Mouse (Mus musculus) heart, embryonic 11.5 days (tissue): Measurements from ENCODE around the gene Cdk7. TPM values are rescaled to one million over a fixed set of nuclear protein-coding genes. Genes with fewer than 3 reads are reported as not detected.

ENCODE experiments used
- ATAC-seq: fragments of 200-750 bp; cut with Nextera tagmentation; replicated peaks from 2 replicates; pipeline ENCODE4 v1.8.0; 2017; ENCODE audit warnings: moderate library complexity; ENCODE audit not compliant: insufficient number of reproducible peaks, low FRiP score, low TSS enrichment
- H3K27ac ChIP-seq: fragments of 300-500 bp; sonication (generic); 2 replicates; pipeline ENCODE4 v1.5.1; 2014; ENCODE audit warnings: mild to moderate bottlenecking, low read depth, low read length
- H3K27me3 ChIP-seq: fragments of 300-500 bp; sonication (generic); 2 replicates; pipeline ENCODE4 v1.6.1; 2014; ENCODE audit warnings: mild to moderate bottlenecking, low read length, mixed read lengths; ENCODE audit not compliant: control insufficient read depth, insufficient read depth
- H3K36me3 ChIP-seq: fragments of 300-500 bp; sonication (generic); 2 replicates; pipeline ENCODE4 v1.6.1; 2014; ENCODE audit warnings: mild to moderate bottlenecking, low read length, moderate library complexity, mixed read lengths; ENCODE audit not compliant: control insufficient read depth, insufficient read depth
- H3K4me1 ChIP-seq: fragments of 300-500 bp; sonication (generic); 2 replicates; pipeline ENCODE4 v1.6.1; 2014; ENCODE audit warnings: low read length; ENCODE audit not compliant: control insufficient read depth, insufficient read depth
- H3K4me2 ChIP-seq: fragments of 300-500 bp; sonication (generic); 2 replicates; pipeline ENCODE4 v1.6.1; 2014; ENCODE audit warnings: mild to moderate bottlenecking, moderate library complexity
- H3K4me3 ChIP-seq: fragments of 300-500 bp; sonication (generic); 2 replicates; pipeline ENCODE4 v1.5.1; 2014; ENCODE audit warnings: low read depth, low read length
- H3K9ac ChIP-seq: fragments of 300-500 bp; sonication (generic); 2 replicates; pipeline ENCODE4 v1.6.1; 2014; ENCODE audit warnings: mild to moderate bottlenecking, low read depth, low read length, moderate library complexity
- H3K9me3 ChIP-seq: fragments of 300-500 bp; sonication (generic); replicated peaks from 2 replicates; pipeline ENCODE4 v1.6.1; 2016; ENCODE audit warnings: low read length; ENCODE audit not compliant: control insufficient read depth
- WGBS: fragments of 180-500 bp; shearing (Covaris S2); extraction: QIAGEN DNeasy Blood & Tissue Kit; methylation state at CpG from one replicate; pipeline ENCODE4 v1.1.7; 2014; ENCODE audit not compliant: insufficient replicate concordance; 5-methylcytosine and 5-hydroxymethylcytosine counted together
- polyA plus RNA-seq: library from polyadenylated mRNA; unstranded; fragments of >200 nt; fragmentation: Nextera tagmentation; extraction: Ambion mirVana; gene quantifications from 2 replicates; pipeline ENCODE4 v1.2.1, GENCODE M21; 2014

Gene Cdk7
- polyA plus RNA-seq, 1 experiment from 2014 or later: 80.1 TPM

- no peak overlapping the region for H3K27ac ChIP-seq
- WGBS: 79% methylated on average over 8 of the region's 8 CpGs
- no peak for ATAC-seq
- H3K27me3 ChIP-seq: no peaks in the 10 kb centered on the region
- no peaks in the 10 kb centered on the region for H3K36me3 ChIP-seq
- no peaks in the 10 kb centered on the region for H3K4me1 ChIP-seq
- no peaks in the 10 kb centered on the region for H3K9me3 ChIP-seq
- H3K4me2 ChIP-seq: no peak overlapping the region
- H3K9ac ChIP-seq: no peak overlapping the region
- no peak overlapping the region for H3K4me3 ChIP-seq
Observed at GRCm38 (mm10) chr13:100681615-100682014, 49.1 kb downstream of the Cdk7 start.

DNA sequence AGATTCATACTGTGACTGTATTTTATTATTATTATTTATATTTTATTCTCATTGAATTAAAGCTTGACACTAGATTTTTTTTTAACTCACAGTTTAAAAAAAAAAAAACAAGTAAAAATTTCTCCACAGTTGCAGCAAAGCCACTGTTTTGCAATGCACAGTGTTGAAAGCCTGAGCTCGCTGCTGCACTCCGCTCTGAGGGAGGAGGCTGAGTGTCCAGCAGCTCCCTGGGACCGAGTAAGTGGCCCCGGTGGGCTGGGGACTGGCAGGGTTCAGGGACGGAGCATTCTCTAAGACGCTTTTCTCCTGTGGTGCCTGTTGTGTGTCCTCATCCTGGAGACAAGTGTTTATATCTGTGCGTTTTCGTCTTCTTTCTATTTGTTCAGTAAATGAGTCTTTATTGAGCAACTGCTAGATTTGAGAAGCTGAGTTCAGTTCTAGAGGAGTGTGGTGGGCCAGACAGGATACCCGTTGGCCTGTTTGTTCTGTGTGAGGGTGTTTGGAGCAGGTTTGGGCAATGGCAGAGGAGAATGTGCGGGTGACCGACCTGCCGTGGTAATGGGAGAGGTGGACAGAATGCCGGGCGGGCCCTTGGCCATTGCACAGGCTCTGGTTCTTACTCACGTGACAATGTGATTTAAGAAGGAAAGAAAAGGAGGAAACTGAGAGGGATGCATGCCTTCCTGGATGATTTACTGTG lies 54.7 kb downstream of the Cdk7 start:
- Histone ChIP-seq H3K9me3 (no peaks in the 10 kb centered on the region), H3K4me2 (no peak overlapping the region), H3K4me1 (no peaks in the 10 kb centered on the region), H3K4me3 (no peak overlapping the region), H3K9ac (no peak overlapping the region), H3K27me3 (no peaks in the 10 kb centered on the region), H3K27ac (no peak overlapping the region), H3K36me3 (no peaks in the 10 kb centered on the region)
- WGBS: 78% methylated on average over 15 of the region's 15 CpGs
- ATAC-seq: no peak

GRCm38 (mm10) chr13:100670181-100670741 lies 60.5 kb downstream of the Cdk7 start:
- H3K9me3 ChIP-seq: no peaks in the 10 kb centered on the region
- H3K4me2 ChIP-seq: peak overlapping the region; percentile 83
- ATAC-seq: no peak
- peak overlapping the region; percentile 76 for H3K4me3 ChIP-seq
- peaks cover 3% of the 10 kb centered on the region; the same call in 1 of the 2 replicates for H3K36me3 ChIP-seq
- no peaks in the 10 kb centered on the region for H3K27me3 ChIP-seq
- 42% methylated on average over 9 of the region's 9 CpGs for WGBS
- H3K27ac ChIP-seq: 0 out of 2 replicates have a peak overlapping the region, but pooled peaks have one; percentile 57
- H3K9ac ChIP-seq: peak overlapping the region; percentile 91
- no peaks in the 10 kb centered on the region for H3K4me1 ChIP-seq

DNA sequence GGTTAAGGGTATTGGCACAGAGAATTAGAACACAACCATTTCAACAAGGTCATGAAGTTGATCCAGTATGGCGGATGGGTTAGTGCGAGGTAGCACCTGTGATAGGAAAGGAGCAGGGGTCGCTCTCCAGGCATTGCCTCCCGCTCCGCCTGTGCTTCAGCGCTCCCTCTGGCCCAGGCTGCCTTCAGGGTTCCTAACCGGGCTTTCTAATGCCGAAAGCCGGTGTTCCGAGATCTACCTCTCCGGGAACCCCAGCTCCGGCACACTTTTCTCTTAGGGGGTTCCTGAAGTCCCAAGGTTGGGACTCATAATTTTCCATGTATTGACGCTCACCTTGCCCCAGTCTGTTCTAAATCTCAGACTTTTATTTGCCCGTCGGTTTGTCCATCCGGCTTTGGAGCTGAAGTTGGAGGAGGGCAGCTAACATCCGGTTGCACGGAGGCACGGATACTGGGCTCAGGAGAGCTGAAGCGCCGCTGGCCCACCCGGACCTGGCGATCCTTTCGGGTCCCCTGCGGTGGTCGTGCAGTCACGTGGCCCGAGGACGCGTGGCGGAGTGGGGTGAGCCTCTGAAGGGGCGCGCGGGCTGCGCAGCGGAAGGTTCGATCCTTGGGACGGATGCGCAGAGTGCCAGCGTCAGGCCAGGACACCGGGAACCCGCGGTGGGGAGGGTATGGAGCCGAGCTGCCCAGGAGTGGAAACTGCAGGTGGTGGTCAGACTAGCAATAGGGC lies 61.3 kb downstream of the Cdk7 start, which contains the start of gene Ccdc125:
TSS of gene Ccdc125 (plus strand) at position 427 of the 732 bp plus-strand sequence.
- Histone ChIP-seq H3K36me3 (peaks cover 3% of the 10 kb centered on the region; the same call in 1 of the 2 replicates), H3K27ac (peak within 1 kb of the TSS; percentile 57), H3K4me1 (no peaks in the 10 kb centered on the region), H3K4me3 (peak within 1 kb of the TSS; percentile 76), H3K27me3 (no peaks in the 10 kb centered on the region), H3K9me3 (no peaks in the 10 kb centered on the region), H3K4me2 (peak within 1 kb of the TSS; percentile 83), H3K9ac (peak within 1 kb of the TSS; percentile 91)
- under 1% methylated on average over 44 of the region's 44 CpGs for WGBS
- peak; percentile 50 for ATAC-seq

DNA sequence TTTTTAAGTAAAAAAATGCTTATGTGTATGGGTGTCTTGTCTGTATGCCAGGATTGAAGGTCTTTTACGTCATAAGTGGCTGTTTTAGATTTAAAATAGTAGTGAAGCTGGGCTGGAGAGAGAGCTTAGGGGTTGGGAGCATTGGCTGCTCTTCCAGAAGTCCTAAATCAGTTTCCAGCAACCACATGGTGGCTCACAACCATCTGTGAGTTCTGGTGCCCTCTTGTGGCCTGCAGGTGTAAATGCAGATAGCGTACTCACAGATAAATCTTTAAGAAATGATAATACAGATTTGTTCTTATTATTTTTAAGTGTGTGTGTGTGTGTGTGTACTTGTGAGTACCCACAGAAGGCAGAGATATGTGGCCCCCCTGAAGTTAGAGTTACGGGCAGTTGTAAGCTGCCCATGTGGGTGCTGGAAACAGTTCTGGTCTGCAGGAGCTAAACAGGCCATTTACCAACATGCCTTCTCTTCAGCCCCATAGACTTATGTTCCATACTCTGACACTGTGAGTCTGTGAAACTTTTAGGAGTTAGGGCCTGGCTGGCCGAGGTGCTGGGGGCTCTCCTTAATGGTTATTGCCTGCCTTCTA lies 70.8 kb downstream of the Cdk7 start:
- H3K27ac ChIP-seq: no peak overlapping the region
- H3K36me3 ChIP-seq: peaks cover 3% of the 10 kb centered on the region; the same call in 1 of the 2 replicates
- no peaks in the 10 kb centered on the region for H3K27me3 ChIP-seq
- H3K4me2 ChIP-seq: no peak overlapping the region
- 40% methylated on average over 4 of the region's 4 CpGs for WGBS
- H3K9me3 ChIP-seq: no peaks in the 10 kb centered on the region
- ATAC-seq: no peak
- H3K9ac ChIP-seq: no peak overlapping the region
- H3K4me3 ChIP-seq: no peak overlapping the region
- H3K4me1 ChIP-seq: no peaks in the 10 kb centered on the region; the same call in 1 of the 2 replicates

GRCm38 (mm10) chr13:100658091-100658490 lies 72.6 kb downstream of the Cdk7 start:
- no peak for ATAC-seq
- no peaks in the 10 kb centered on the region for H3K36me3 ChIP-seq
- no peaks in the 10 kb centered on the region; the same call in 1 of the 2 replicates for H3K4me1 ChIP-seq
- H3K9ac ChIP-seq: no peak overlapping the region
- H3K4me3 ChIP-seq: no peak overlapping the region
- no peak overlapping the region for H3K27ac ChIP-seq
- H3K27me3 ChIP-seq: no peaks in the 10 kb centered on the region
- WGBS: 87% methylated on average over 5 of the region's 5 CpGs
- H3K9me3 ChIP-seq: no peaks in the 10 kb centered on the region
- no peak overlapping the region for H3K4me2 ChIP-seq

Other genes starting within 250 kb of the Cdk7 start
- 51.4 and 54.9 TPM in 2 replicates for gene Gtf2h2, start 238.4 kb downstream of the Cdk7 start, polyA plus RNA-seq
- 1.5 and 1.7 TPM in 2 replicates for gene Ocln, start 178.2 kb downstream of the Cdk7 start, polyA plus RNA-seq
- 2.8 and 3.6 TPM in 2 replicates for gene Marveld2, start 114.0 kb downstream of the Cdk7 start, polyA plus RNA-seq
- gene Ak6, start 80.0 kb downstream of the Cdk7 start, polyA plus RNA-seq: 244 and 250 TPM in 2 replicates
- 24.5 and 30.2 TPM in 2 replicates for gene Rad17, start 79.9 kb downstream of the Cdk7 start, polyA plus RNA-seq
- 7.4 and 15.8 TPM in 2 replicates for gene Taf9, start 79.4 kb downstream of the Cdk7 start, polyA plus RNA-seq
- gene Ccdc125, start 61.2 kb downstream of the Cdk7 start, polyA plus RNA-seq: 3.2 and 4.4 TPM in 2 replicates
- 243 and 253 TPM in 2 replicates for gene Mrps36, start 13.7 kb upstream of the Cdk7 start, polyA plus RNA-seq
- gene Cenph, start 45.0 kb upstream of the Cdk7 start, polyA plus RNA-seq: 27.0 and 31.2 TPM in 2 replicates
- 239 and 248 TPM in 2 replicates for gene Ccnb1, start 55.6 kb upstream of the Cdk7 start, polyA plus RNA-seq
- gene Slc30a5, start 102.5 kb upstream of the Cdk7 start, polyA plus RNA-seq: 37.7 and 42.3 TPM in 2 replicates